Mouse (Mus musculus) liver, postnatal 0 days (tissue): ENCODE results near the gene Cryz.
A peak's percentile ranks its signal among the peaks of the same experiment; 100 is the strongest.

Experiments used
- CTCF ChIP-seq: sonication (generic); IDR thresholded peaks from 2 replicates; pipeline ENCODE4 v1.5.1; 2016; ENCODE audit warnings: antibody characterized with exemption, low read depth
- EP300 ChIP-seq: IDR thresholded peaks from 2 replicates; pipeline ENCODE4 v1.6.1; 2016; ENCODE audit warnings: antibody characterized with exemption, low read depth, mild to moderate bottlenecking

DNA sequence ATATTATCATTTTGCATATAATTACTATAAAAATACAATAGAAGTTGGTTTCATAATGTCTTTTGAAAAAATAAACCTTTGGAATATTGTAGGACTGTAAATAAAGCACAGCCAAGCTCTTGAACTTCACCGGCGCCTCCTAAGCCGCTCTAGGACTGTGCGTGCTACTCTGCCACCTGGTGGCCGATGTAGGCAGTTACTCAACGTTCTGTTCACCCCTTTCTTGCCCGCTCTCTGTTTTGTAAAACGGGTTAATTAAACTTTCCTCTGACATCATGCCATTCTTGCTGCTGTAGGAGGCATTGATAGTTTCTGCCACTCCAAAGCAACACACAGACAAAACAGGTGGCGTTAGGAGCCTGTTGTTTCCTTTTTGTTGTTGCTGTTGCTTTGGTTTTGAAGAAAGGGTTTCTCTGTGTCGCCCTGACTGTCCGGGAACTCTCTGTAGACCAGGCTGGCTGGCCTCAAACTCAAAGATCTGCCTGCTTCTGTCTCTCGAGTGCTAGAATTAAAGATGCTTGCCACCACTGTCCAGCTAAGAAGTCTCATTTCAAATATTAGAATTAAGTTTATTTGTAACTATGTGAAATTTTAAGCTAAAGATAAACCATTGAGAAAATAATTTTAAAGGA, 24.1 kb upstream of the Cryz start:
- TF ChIP-seq CTCF: peak; percentile 87
- no peak for TF ChIP-seq EP300
